Mouse (Mus musculus) leukemia stem cell, adult 10-12 weeks (primary cell): ENCODE measurements around the gene Gabarapl1. TPM values are rescaled to one million over a fixed set of nuclear protein-coding genes. Genes with fewer than 3 reads are reported as not detected.

Experiments used
- polyA plus RNA-seq: library from polyadenylated mRNA; stranded (reverse); fragments of >175 nt; gene quantifications from 2 replicates; pipeline ENCODE4 v1.2.3, GENCODE M21; 2012; ENCODE audit warnings: low replicate concordance

Gene Gabarapl1
- 26.4 and 34.8 TPM in 2 replicates for polyA plus RNA-seq

DNA sequence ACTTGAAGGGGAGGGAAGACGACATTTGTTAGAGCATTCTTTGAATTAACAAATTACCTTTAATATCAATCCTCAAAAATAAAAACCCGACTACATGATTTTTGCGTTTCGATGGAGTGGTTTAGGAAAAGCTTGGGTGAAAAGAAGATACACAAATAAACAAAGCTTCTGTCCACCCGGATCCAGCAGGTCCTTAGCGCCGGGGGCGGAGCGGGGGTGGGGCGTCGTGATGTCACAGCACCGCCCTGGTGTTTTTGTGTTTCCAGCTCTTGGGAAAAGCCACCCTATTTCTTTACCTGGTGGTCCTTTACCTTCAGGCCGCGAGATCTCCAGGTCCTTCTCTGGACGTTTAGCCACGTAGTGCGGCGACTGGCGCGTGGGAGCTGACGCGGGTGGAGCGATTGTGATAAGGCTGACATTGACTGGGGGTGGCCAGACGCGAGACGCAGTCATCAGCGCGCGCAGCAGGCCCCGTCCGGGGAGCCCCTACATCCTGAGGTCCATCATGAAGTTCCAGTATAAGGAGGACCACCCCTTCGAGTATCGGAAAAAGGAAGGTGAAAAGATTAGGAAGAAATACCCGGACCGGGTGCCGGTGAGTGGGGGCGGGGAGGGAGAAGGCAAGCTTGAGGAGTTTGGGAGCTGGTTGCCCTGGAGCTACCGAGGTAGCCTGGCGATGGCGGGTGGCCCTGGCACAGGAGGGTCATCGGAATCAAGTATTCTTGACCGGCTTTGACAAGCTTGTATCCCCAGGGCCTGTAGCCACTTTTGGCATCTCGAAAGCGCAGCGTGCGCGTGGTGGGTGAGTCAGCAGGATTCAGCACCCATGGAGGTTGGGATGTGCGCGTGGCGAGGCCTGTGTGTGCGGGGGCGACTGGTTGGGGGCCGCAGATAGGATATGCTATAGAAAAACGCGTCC lies at the start of gene Gabarapl1:
Gabarapl1 (plus strand) TSS at position 219 of the 919 bp plus-strand sequence.

DNA sequence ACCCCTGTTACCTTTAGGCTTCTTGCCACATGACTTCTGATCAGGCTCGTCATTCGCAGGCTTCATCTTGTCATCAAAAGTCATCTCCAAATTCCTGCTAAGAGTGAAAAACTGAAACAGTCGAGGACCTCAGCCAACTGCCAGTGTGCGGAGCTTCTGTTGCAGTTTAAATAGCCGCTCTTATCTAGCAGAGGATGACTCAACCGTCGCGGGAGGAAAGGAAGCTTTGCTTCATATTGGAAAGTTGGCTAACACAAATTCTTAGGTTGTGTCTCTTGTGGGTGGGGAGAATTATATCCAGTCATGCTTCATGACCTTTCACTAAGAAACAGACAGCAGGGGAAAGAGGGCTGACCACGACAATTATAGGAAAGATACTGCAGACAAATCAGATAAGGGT lies 25.9 kb upstream of the Gabarapl1 start, which contains the start of gene Olr1:
Olr1 (minus strand) TSS at position 142 of the 400 bp plus-strand sequence.

DNA sequence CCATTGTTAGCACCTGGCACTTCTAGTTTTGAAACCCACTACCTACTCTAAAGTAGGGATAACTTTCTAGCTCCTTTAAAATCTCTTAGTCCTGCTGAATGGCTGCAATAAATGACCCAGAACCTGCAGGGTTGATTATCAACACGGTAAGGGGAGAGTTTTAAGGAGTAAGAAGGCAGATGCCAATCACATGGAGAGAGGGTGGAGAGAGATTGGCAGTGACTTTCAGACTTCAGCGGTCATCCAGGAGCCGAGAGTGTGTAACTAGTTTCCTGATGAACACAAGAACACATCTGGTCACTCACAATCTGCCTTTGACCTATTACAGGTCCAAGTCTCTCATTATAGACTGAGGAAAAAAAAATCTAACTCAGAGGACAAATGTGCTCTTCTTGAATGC lies 20.6 kb upstream of the Gabarapl1 start, which contains the start of gene Tmem52b:
Tmem52b (plus strand) TSS at position 189 of the 400 bp plus-strand sequence.

DNA sequence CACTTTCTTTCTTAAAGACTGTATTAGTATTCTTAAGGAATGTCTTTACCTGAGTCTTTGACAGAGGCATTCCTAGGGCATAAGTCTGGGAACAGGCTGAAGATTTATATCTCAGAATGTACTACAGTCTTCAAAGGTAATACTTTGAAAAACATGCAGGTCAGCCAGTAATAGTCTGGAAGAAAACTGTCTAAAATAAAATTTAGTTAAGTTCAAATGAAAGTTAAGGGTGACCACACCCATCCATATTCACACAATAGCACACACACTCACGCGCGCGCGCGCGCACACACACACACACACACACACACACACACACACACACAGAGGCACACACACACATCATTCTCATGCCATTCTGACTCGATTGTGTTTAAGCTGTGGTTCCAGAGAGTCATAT lies 44.6 kb downstream of the Gabarapl1 start, which contains the start of gene Klre1:
Klre1 (plus strand) TSS at position 301 of the 400 bp plus-strand sequence.

DNA sequence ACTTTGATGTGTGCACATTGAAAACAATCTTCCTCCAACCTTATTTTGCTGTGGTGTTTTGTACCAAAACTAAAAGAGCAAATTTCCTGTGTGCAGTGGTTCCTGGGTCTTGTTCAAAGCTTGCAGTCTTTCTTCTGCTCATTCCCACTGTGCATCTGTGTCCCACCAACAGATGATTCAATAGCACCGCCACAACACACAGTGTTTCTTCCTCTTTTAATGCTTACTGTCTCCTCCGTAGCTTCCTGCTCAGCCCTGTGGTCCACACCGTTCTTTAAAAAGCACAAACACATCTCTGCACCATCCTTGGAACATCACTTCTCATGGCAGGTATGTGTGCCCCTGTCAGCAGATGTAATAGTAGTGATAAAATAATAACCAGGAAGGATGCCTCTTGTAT lies 58.5 kb downstream of the Gabarapl1 start, which contains the start of gene Klrd1:
Klrd1 (plus strand) TSS at position 275 of the 400 bp plus-strand sequence.

Other genes starting within 250 kb of the Gabarapl1 start
- not detected in 2 replicates for gene 4922502D21Rik, start 201.4 kb upstream of the Gabarapl1 start, polyA plus RNA-seq
- gene Clec12a, start 190.5 kb upstream of the Gabarapl1 start, polyA plus RNA-seq = 0.56 TPM in 1 of 2 replicates, not detected in the other
- gene Clec12b, start 147.3 kb upstream of the Gabarapl1 start, polyA plus RNA-seq = not detected in 2 replicates
- 0.27 TPM in 1 of 2 replicates, not detected in the other for gene Clec1b, start 135.9 kb upstream of the Gabarapl1 start, polyA plus RNA-seq
- 0.32 TPM in 1 of 2 replicates, not detected in the other for gene Clec9a, start 124.3 kb upstream of the Gabarapl1 start, polyA plus RNA-seq
- 0.09 TPM in 1 of 2 replicates, not detected in the other for gene Clec1a, start 81.2 kb upstream of the Gabarapl1 start, polyA plus RNA-seq
- 0.05 TPM in 1 of 2 replicates, not detected in the other for gene Olr1, start 26.0 kb upstream of the Gabarapl1 start, polyA plus RNA-seq
- gene Tmem52b, start 20.6 kb upstream of the Gabarapl1 start, polyA plus RNA-seq = not detected in 2 replicates
- 0.14 and 0.34 TPM in 2 replicates for gene Klre1, start 44.7 kb downstream of the Gabarapl1 start, polyA plus RNA-seq
- 0.39 TPM in 1 of 2 replicates, not detected in the other for gene Klrd1, start 58.6 kb downstream of the Gabarapl1 start, polyA plus RNA-seq
- gene Klrk1, start 90.7 kb downstream of the Gabarapl1 start, polyA plus RNA-seq = 0.25 and 0.89 TPM in 2 replicates
- not detected in 2 replicates for gene Klrc3, start 110.2 kb downstream of the Gabarapl1 start, polyA plus RNA-seq
- gene Klrc2, start 127.5 kb downstream of the Gabarapl1 start, polyA plus RNA-seq = not detected in 2 replicates
- gene Klrc1, start 145.8 kb downstream of the Gabarapl1 start, polyA plus RNA-seq = 0.23 and 0.90 TPM in 2 replicates
- 0.23 TPM in 1 of 2 replicates, not detected in the other for gene Klri1, start 184.0 kb downstream of the Gabarapl1 start, polyA plus RNA-seq
- not detected in 2 replicates for gene Klri2, start 207.3 kb downstream of the Gabarapl1 start, polyA plus RNA-seq